Mouse (Mus musculus) testis, adult 2 months (tissue): Measurements from ENCODE around the gene Zmiz2.

Source experiments
- CTCF ChIP-seq: fragments of 200-500 bp; IDR thresholded peaks from 2 replicates; pipeline ENCODE4 v1.5.1; 2012; ENCODE audit warnings: low read depth, mild to moderate bottlenecking, inconsistent platforms, low read length, moderate library complexity; ENCODE audit not compliant: control insufficient read depth, insufficient read depth, insufficient replicate concordance
- POLR2A ChIP-seq: fragments of 200-500 bp; IDR thresholded peaks from 2 replicates; pipeline ENCODE4 v1.6.1; 2012; ENCODE audit warnings: low read depth, mild to moderate bottlenecking, inconsistent platforms, low read length, moderate library complexity; ENCODE audit not compliant: control insufficient read depth

GRCm38 (mm10) chr11:6420283-6420703 lies 31.4 kb downstream of the Zmiz2 start:
- no peak for TF ChIP-seq CTCF
- no peak for TF ChIP-seq POLR2A
